Mouse (Mus musculus): ENCODE measurements around the gene Kcnj4. TPM values are rescaled to one million over a fixed set of nuclear protein-coding genes. Genes with fewer than 3 reads are reported as not detected.

Gene Kcnj4
- polyA plus RNA-seq, 1 experiment from 2014 or later = 3.8 TPM

DNA sequence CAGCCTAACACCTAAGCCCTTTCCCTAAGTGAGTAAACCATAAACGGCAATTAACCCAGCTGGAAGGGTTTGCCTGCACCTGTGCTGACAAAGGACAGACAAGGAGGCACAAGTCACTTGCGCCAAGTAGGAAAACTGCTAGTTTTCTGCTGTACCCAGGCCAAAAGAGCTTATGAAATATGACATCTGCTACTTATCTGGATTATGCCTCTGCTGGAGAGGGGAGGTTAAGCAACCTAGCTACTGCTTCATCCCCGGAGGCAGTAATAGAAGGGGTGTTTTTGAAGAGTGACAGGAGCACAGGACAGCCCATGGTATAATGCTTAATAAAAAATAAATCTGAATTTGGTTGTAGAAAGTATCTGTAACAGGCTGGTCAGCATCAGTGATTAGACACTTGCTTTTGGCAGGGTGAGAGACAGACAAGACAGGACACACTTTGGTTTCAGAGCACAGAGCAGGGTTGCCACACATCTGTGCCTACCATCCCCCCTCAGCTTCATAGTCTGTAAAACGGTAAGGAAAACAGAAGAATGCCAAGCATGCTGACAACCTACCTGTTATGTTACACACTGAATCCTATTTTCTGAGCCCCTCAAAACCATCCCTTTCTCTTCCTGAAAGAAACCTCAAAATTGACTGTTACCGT lies 23.1 kb upstream of the Kcnj4 start:
- no peak for TF ChIP-seq CTCF (IDR thresholded peaks at IDR 0.05)
- POLR2A ChIA-PET = interaction anchor here (1.4 to 3.1 kb wide), 3 partner anchors 11 to 144 kb away, joined by 3 to 11 read pairs (median 5); partner anchors contain the start of gene Kdelr3
- H3K27me3 ChIP-seq = no peaks in the 10 kb centered on the region
- in situ Hi-C loops (cut with MboI; ENCODE audit: low pct_unique_long_range_greater_than_20kb) = no loop called here
- DNase-seq (ENCODE audit: low read depth, low spot score) (no peak), ATAC-seq (no peak)
- CTCF ChIA-PET = interaction anchor here (1.0 kb wide), 1 partner anchor 10 kb away, joined by 3 read pairs; no protein-coding TSS in a partner anchor

GRCm38 (mm10) chr15:79527192-79527591 lies 22.2 kb upstream of the Kcnj4 start:
- ChIA-PET CTCF (no interaction called here), POLR2A (interaction anchor here (1.4 to 1.9 kb wide), 2 partner anchors 10 to 143 kb away, joined by 3 to 5 read pairs; no protein-coding TSS in a partner anchor)
- ATAC-seq (no peak), DNase-seq (ENCODE audit: low read depth, low spot score) (no peak)
- in situ Hi-C loops (cut with MboI; ENCODE audit: low pct_unique_long_range_greater_than_20kb) = no loop called here
- no peaks in the 10 kb centered on the region for H3K27me3 ChIP-seq
- no peak for TF ChIP-seq CTCF (IDR thresholded peaks at IDR 0.05)

- TF ChIP-seq CTCF (IDR thresholded peaks at IDR 0.05) = no peak
- ChIA-PET POLR2A (interaction anchor here (1.9 kb wide), 1 partner anchor 9 kb away, joined by 5 read pairs; no protein-coding TSS in a partner anchor), CTCF (no interaction called here)
- in situ Hi-C loops (cut with MboI; ENCODE audit: low pct_unique_long_range_greater_than_20kb) = no loop called here
- H3K27me3 ChIP-seq = no peaks in the 10 kb centered on the region
- ATAC-seq (no peak), DNase-seq (ENCODE audit: low read depth, low spot score) (no peak)
These were observed 21.1 kb upstream of the Kcnj4 start for GRCm38 (mm10) chr15:79525979-79526768.

- H3K27me3 ChIP-seq = no peaks in the 10 kb centered on the region
- ChIA-PET POLR2A (no interaction called here), CTCF (no interaction called here)
- no peak for DNase-seq (ENCODE audit: low read depth, low spot score)
- no peak for ATAC-seq
- in situ Hi-C loops (cut with MboI; ENCODE audit: low pct_unique_long_range_greater_than_20kb) = no loop called here
- no peak for TF ChIP-seq CTCF (IDR thresholded peaks at IDR 0.05)
These were observed 20.5 kb upstream of the Kcnj4 start for GRCm38 (mm10) chr15:79525564-79525963.

- ATAC-seq = no peak
- no peak for DNase-seq (ENCODE audit: low read depth, low spot score)
- in situ Hi-C loops (cut with MboI; ENCODE audit: low pct_unique_long_range_greater_than_20kb) = no loop called here
- H3K27me3 ChIP-seq = no peaks in the 10 kb centered on the region
- ChIA-PET CTCF (no interaction called here), POLR2A (no interaction called here)
- TF ChIP-seq CTCF (IDR thresholded peaks at IDR 0.05) = no peak
These were observed 14.6 kb upstream of the Kcnj4 start for GRCm38 (mm10) chr15:79519400-79520220.

DNA sequence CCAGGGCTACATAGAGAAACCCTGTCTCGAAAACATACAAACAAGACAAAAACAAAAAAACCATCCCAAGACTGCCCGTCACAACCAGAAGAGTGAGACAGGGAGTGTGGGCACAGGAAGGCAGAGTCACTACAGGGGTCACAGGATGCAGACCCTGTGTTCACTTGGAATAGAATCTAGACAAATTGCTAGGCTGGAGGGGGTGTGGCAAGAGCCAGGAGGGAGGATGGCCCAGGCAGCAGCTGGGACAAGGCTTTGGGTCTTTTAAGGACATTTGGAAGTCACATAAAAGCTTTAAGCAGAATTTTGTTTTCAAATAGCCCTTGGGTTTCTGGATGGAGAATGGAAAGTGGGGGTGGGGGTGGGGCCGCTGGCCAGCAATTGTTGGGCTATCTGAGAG lies 13.5 kb upstream of the Kcnj4 start:
- no peak for TF ChIP-seq CTCF (IDR thresholded peaks at IDR 0.05)
- ChIA-PET POLR2A (interaction anchor here (0.5 to 2.3 kb wide), 2 partner anchors 13 to 14 kb away, joined by 3 to 6 read pairs; partner anchors contain the start of gene Kcnj4), CTCF (no interaction called here)
- no peak for ATAC-seq
- no peaks in the 10 kb centered on the region for H3K27me3 ChIP-seq
- DNase-seq (ENCODE audit: low read depth, low spot score) = no peak
- in situ Hi-C loops (cut with MboI; ENCODE audit: low pct_unique_long_range_greater_than_20kb) = no loop called here

- POLR2A ChIA-PET = interaction anchor here (0.5 to 2.3 kb wide), 3 partner anchors 13 to 268 kb away, joined by 3 to 6 read pairs (median 4); partner anchors contain the start of gene Kcnj4
- in situ Hi-C loops (cut with MboI; ENCODE audit: low pct_unique_long_range_greater_than_20kb) = no loop called here
- DNase-seq (ENCODE audit: low read depth, low spot score) (no peak), ATAC-seq (no peak)
- CTCF ChIA-PET = no interaction called here
- TF ChIP-seq CTCF (IDR thresholded peaks at IDR 0.05) = no peak
- H3K27me3 ChIP-seq = no peaks in the 10 kb centered on the region
These were observed 12.7 kb upstream of the Kcnj4 start for GRCm38 (mm10) chr15:79517710-79518109.

DNA sequence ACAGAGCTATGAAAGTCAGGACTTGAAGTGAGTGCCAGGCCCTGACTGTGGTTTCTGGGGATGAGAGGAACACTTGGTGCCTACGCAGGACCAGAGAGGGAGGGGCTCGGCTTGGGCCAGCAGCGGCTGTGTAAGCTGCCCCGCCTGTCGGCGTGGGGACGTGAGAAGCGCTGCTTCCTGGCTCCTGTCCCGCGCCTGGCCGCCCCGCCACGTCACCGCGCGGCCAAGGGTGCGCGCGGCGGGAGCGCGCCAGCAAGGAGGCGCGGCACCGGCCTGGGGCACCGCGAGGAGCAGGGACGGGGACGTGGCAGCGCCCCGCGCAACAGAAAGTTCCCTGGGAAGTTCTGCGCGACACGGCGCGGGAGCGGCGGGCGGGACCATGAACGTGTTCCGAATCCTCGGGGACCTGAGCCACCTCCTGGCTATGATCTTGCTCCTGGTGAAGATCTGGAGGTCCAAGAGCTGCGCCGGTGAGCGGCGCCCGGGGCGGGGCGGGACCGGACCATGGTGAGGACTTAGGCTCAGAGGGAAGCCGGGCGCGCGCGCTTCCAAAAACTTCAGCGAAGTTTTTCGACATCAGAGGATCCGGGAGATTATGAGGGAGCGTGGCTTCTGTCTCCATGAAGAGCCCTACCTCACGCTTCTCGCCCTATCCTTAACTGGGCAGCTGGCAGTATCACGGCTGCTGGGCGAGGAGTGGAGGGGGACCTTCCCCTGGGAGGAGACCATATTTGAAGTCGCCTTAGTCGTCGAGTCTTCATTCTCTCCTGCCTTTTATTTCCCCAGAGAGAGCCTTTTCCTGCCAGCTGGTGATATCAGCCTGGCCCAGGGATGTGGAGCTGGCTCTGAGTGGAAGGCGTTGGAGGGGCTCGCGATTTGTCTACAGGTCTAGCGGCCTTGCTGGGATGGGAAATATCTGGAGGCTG lies 11.4 kb upstream of the Kcnj4 start, which contains the start of gene Kdelr3:
TSS of gene Kdelr3 (plus strand) at position 241 of the 926 bp plus-strand sequence.
- peaks cover under 1% of the 10 kb centered on the region for H3K27me3 ChIP-seq
- in situ Hi-C loops (cut with MboI; ENCODE audit: low pct_unique_long_range_greater_than_20kb) = no loop called here
- ChIA-PET POLR2A (interaction anchor here (1.1 to 2.3 kb wide), 3 partner anchors 11 to 13 kb away, joined by 5 to 11 read pairs (median 6); partner anchors contain the start of gene Kcnj4), CTCF (interaction anchor here (1.5 kb wide), 1 partner anchor 35 kb away, joined by 3 read pairs; no protein-coding TSS in a partner anchor)
- no peak for TF ChIP-seq CTCF (IDR thresholded peaks at IDR 0.05)
- DNase-seq (ENCODE audit: low read depth, low spot score) (no peak), ATAC-seq (peak; percentile 44)

DNA sequence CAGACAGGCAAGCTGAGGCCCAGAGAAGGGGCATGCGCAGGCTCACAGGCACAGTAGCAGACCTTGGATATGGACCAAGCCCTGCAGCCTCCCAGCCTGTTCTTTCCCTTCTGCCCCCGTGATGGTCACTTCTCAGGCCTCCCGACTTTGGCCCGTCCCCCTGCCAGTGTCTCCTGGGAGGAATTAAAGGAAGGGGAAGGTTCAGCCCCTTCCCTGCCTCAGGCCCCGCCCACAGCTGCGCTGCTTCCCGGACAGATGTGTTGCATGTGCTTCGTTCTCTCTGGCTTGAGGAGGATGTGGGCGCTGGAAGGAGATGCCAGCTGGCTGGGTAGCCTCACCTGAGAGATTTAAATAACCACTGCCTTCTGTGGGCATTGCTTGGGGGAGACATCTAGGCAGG lies 8.9 kb upstream of the Kcnj4 start:
- H3K27me3 ChIP-seq = peaks cover 17% of the 10 kb centered on the region
- in situ Hi-C loops (cut with MboI; ENCODE audit: low pct_unique_long_range_greater_than_20kb) = no loop called here
- POLR2A ChIA-PET = no interaction called here
- CTCF ChIA-PET = no interaction called here
- no peak for DNase-seq (ENCODE audit: low read depth, low spot score)
- no peak for ATAC-seq
- TF ChIP-seq CTCF (IDR thresholded peaks at IDR 0.05) = no peak

All from Patski (cell line).